Mouse (Mus musculus): Measurements from ENCODE around the gene Chst11. TPM values are rescaled to one million over a fixed set of nuclear protein-coding genes. Genes with fewer than 3 reads are reported as not detected.
"Not testable (repeated sequence)": the region's sequence is repeated elsewhere in the genome, so short reads cannot be mapped to it uniquely, and the experiment has no call there.

Chst11 gene
- polyA plus RNA-seq, 1 experiment from 2014 or later, result 3.2 TPM

- 63% methylated on average over 4 of the region's 4 CpGs for WGBS
- Histone ChIP-seq H3K4me2 (ENCODE audit: low read length) (no peak overlapping the region), H3K27ac (ENCODE audit: low read length) (no peak overlapping the region), H3K27me3 (ENCODE audit: control insufficient read depth, insufficient read depth, low read depth, low read length) (no peaks in the 10 kb centered on the region), H3K9ac (ENCODE audit: low read depth, low read length) (no peak overlapping the region), H3K9me3 (replicated peaks; ENCODE audit: control insufficient read depth, low read length, poor library complexity, severe bottlenecking) (no peaks in the 10 kb centered on the region), H3K36me3 (ENCODE audit: control insufficient read depth, insufficient read depth, low read length) (no peaks in the 10 kb centered on the region), H3K4me3 (ENCODE audit: low read depth, low read length) (no peak overlapping the region), H3K4me1 (ENCODE audit: control insufficient read depth, insufficient read depth, low read length) (peaks cover 24% of the 10 kb centered on the region)
- ATAC-seq, result no peak
Measured at GRCm38 (mm10) chr10:83112345-83112744, 127.0 kb downstream of the Chst11 start.

GRCm38 (mm10) chr10:83114564-83114963, 129.3 kb downstream of the Chst11 start:
- Histone ChIP-seq H3K4me3 (ENCODE audit: low read depth, low read length) (no peak overlapping the region), H3K27ac (ENCODE audit: low read length) (no peak overlapping the region), H3K4me1 (ENCODE audit: control insufficient read depth, insufficient read depth, low read length) (peaks cover 14% of the 10 kb centered on the region), H3K4me2 (ENCODE audit: low read length) (no peak overlapping the region), H3K36me3 (ENCODE audit: control insufficient read depth, insufficient read depth, low read length) (no peaks in the 10 kb centered on the region), H3K9me3 (replicated peaks; ENCODE audit: control insufficient read depth, low read length, poor library complexity, severe bottlenecking) (no peaks in the 10 kb centered on the region), H3K27me3 (ENCODE audit: control insufficient read depth, insufficient read depth, low read depth, low read length) (no peaks in the 10 kb centered on the region), H3K9ac (ENCODE audit: low read depth, low read length) (no peak overlapping the region)
- no peak for ATAC-seq
- WGBS, result 90% methylated on average over 5 of the region's 5 CpGs

- H3K4me1 ChIP-seq (ENCODE audit: control insufficient read depth, insufficient read depth, low read length), result peaks cover 14% of the 10 kb centered on the region
- no peaks in the 10 kb centered on the region for H3K27me3 ChIP-seq (ENCODE audit: control insufficient read depth, insufficient read depth, low read depth, low read length)
- H3K27ac ChIP-seq (ENCODE audit: low read length), result peak overlapping the region; percentile 39
- H3K9ac ChIP-seq (ENCODE audit: low read depth, low read length), result 0 out of 2 replicates have a peak overlapping the region, but pooled peaks have one; percentile 23
- H3K36me3 ChIP-seq (ENCODE audit: control insufficient read depth, insufficient read depth, low read length), result no peaks in the 10 kb centered on the region
- no peaks in the 10 kb centered on the region for H3K9me3 ChIP-seq (replicated peaks; ENCODE audit: control insufficient read depth, low read length, poor library complexity, severe bottlenecking)
- H3K4me2 ChIP-seq (ENCODE audit: low read length), result no peak overlapping the region
- 16% methylated on average over 11 of the region's 11 CpGs for WGBS
- ATAC-seq, result peak; percentile 22; the same call in 1 of the 2 replicates
- no peak overlapping the region for H3K4me3 ChIP-seq (ENCODE audit: low read depth, low read length)
Measured at GRCm38 (mm10) chr10:83116889-83117288, 131.6 kb downstream of the Chst11 start.

GRCm38 (mm10) chr10:83117851-83118250, 132.6 kb downstream of the Chst11 start:
- no peaks in the 10 kb centered on the region for H3K36me3 ChIP-seq (ENCODE audit: control insufficient read depth, insufficient read depth, low read length)
- ATAC-seq, result no peak
- no peaks in the 10 kb centered on the region for H3K27me3 ChIP-seq (ENCODE audit: control insufficient read depth, insufficient read depth, low read depth, low read length)
- no peaks in the 10 kb centered on the region for H3K9me3 ChIP-seq (replicated peaks; ENCODE audit: control insufficient read depth, low read length, poor library complexity, severe bottlenecking)
- 77% methylated on average over 6 of the region's 6 CpGs for WGBS
- no peak overlapping the region for H3K4me2 ChIP-seq (ENCODE audit: low read length)
- H3K27ac ChIP-seq (ENCODE audit: low read length), result no peak overlapping the region
- peaks cover 14% of the 10 kb centered on the region for H3K4me1 ChIP-seq (ENCODE audit: control insufficient read depth, insufficient read depth, low read length)
- H3K9ac ChIP-seq (ENCODE audit: low read depth, low read length), result no peak overlapping the region
- no peak overlapping the region for H3K4me3 ChIP-seq (ENCODE audit: low read depth, low read length)

- Histone ChIP-seq H3K4me3 (ENCODE audit: low read depth, low read length) (no peak overlapping the region), H3K4me2 (ENCODE audit: low read length) (no peak overlapping the region), H3K36me3 (ENCODE audit: control insufficient read depth, insufficient read depth, low read length) (no peaks in the 10 kb centered on the region), H3K4me1 (ENCODE audit: control insufficient read depth, insufficient read depth, low read length) (peaks cover 14% of the 10 kb centered on the region), H3K9ac (ENCODE audit: low read depth, low read length) (no peak overlapping the region), H3K27ac (ENCODE audit: low read length) (no peak overlapping the region), H3K9me3 (replicated peaks; ENCODE audit: control insufficient read depth, low read length, poor library complexity, severe bottlenecking) (no peaks in the 10 kb centered on the region), H3K27me3 (ENCODE audit: control insufficient read depth, insufficient read depth, low read depth, low read length) (no peaks in the 10 kb centered on the region)
- ATAC-seq, result no peak
- WGBS, result 55% methylated on average over 3 of the region's 3 CpGs
Measured at GRCm38 (mm10) chr10:83118613-83119012, 133.3 kb downstream of the Chst11 start.

- Histone ChIP-seq H3K4me3 (ENCODE audit: low read depth, low read length) (no peak overlapping the region), H3K27me3 (ENCODE audit: control insufficient read depth, insufficient read depth, low read depth, low read length) (no peaks in the 10 kb centered on the region), H3K36me3 (ENCODE audit: control insufficient read depth, insufficient read depth, low read length) (no peaks in the 10 kb centered on the region), H3K4me2 (ENCODE audit: low read length) (no peak overlapping the region), H3K9me3 (replicated peaks; ENCODE audit: control insufficient read depth, low read length, poor library complexity, severe bottlenecking) (no peaks in the 10 kb centered on the region), H3K4me1 (ENCODE audit: control insufficient read depth, insufficient read depth, low read length) (peaks cover 14% of the 10 kb centered on the region), H3K27ac (ENCODE audit: low read length) (no peak overlapping the region), H3K9ac (ENCODE audit: low read depth, low read length) (no peak overlapping the region)
- WGBS, result 48% methylated on average over 10 of the region's 10 CpGs
- ATAC-seq, result no peak
Measured at GRCm38 (mm10) chr10:83119016-83119415, 133.7 kb downstream of the Chst11 start.

GRCm38 (mm10) chr10:83119461-83119860, 134.2 kb downstream of the Chst11 start:
- not testable (repeated sequence) for H3K9me3 ChIP-seq (replicated peaks; ENCODE audit: control insufficient read depth, low read length, poor library complexity, severe bottlenecking); ATAC-seq; H3K4me2 ChIP-seq (ENCODE audit: low read length)

GRCm38 (mm10) chr10:83119909-83120308, 134.6 kb downstream of the Chst11 start:
- ATAC-seq, result no peak
- Histone ChIP-seq H3K27me3 (ENCODE audit: control insufficient read depth, insufficient read depth, low read depth, low read length) (no peaks in the 10 kb centered on the region), H3K9ac (ENCODE audit: low read depth, low read length) (no peak overlapping the region), H3K27ac (ENCODE audit: low read length) (no peak overlapping the region), H3K36me3 (ENCODE audit: control insufficient read depth, insufficient read depth, low read length) (no peaks in the 10 kb centered on the region), H3K4me1 (ENCODE audit: control insufficient read depth, insufficient read depth, low read length) (peaks cover 14% of the 10 kb centered on the region), H3K4me3 (ENCODE audit: low read depth, low read length) (no peak overlapping the region), H3K9me3 (replicated peaks; ENCODE audit: control insufficient read depth, low read length, poor library complexity, severe bottlenecking) (no peaks in the 10 kb centered on the region), H3K4me2 (ENCODE audit: low read length) (no peak overlapping the region)
- 76% methylated on average over 9 of the region's 9 CpGs for WGBS

More at GRCm38 (mm10) chr10:83119461-83119860, 134.2 kb downstream of the Chst11 start:
- not testable (repeated sequence) for H3K27ac ChIP-seq (ENCODE audit: low read length); H3K9ac ChIP-seq (ENCODE audit: low read depth, low read length); H3K4me3 ChIP-seq (ENCODE audit: low read depth, low read length); H3K27me3 ChIP-seq (ENCODE audit: control insufficient read depth, insufficient read depth, low read depth, low read length); H3K36me3 ChIP-seq (ENCODE audit: control insufficient read depth, insufficient read depth, low read length)
- H3K4me1 ChIP-seq (ENCODE audit: control insufficient read depth, insufficient read depth, low read length), result peaks cover 14% of the 10 kb centered on the region
- 89% methylated on average over 8 of the region's 8 CpGs for WGBS

GRCm38 (mm10) chr10:83120938-83121337, 135.6 kb downstream of the Chst11 start:
- 79% methylated on average over 3 of the region's 4 CpGs for WGBS
- H3K4me1 ChIP-seq (ENCODE audit: control insufficient read depth, insufficient read depth, low read length), result peaks cover 14% of the 10 kb centered on the region
- H3K36me3 ChIP-seq (ENCODE audit: control insufficient read depth, insufficient read depth, low read length), result no peaks in the 10 kb centered on the region
- H3K4me2 ChIP-seq (ENCODE audit: low read length), result no peak overlapping the region
- ATAC-seq, result no peak
- no peak overlapping the region for H3K4me3 ChIP-seq (ENCODE audit: low read depth, low read length)
- H3K27me3 ChIP-seq (ENCODE audit: control insufficient read depth, insufficient read depth, low read depth, low read length), result no peaks in the 10 kb centered on the region
- no peaks in the 10 kb centered on the region for H3K9me3 ChIP-seq (replicated peaks; ENCODE audit: control insufficient read depth, low read length, poor library complexity, severe bottlenecking)
- no peak overlapping the region for H3K9ac ChIP-seq (ENCODE audit: low read depth, low read length)
- H3K27ac ChIP-seq (ENCODE audit: low read length), result no peak overlapping the region

Data from midbrain, embryonic 16.5 days (tissue).